Mouse (Mus musculus) limb, embryonic 14.5 days (tissue): ENCODE results near the gene Ifnab. TPM values are rescaled to one million over a fixed set of nuclear protein-coding genes. Genes with fewer than 3 reads are reported as not detected.

Source experiments
- ATAC-seq: fragments of 200-750 bp; cut with Nextera tagmentation; 2 replicates; pipeline ENCODE4 v1.8.0; 2017; ENCODE audit warnings: low read depth, moderate number of reproducible peaks, moderate TSS enrichment; ENCODE audit not compliant: low FRiP score
- DNase-seq: peaks from one replicate; pipeline ENCODE4 v3.0.0-alpha.2; 2015; ENCODE audit warnings: low spot score
- H3K27ac ChIP-seq: fragments of 300-500 bp; sonication (generic); replicated peaks from 2 replicates; pipeline ENCODE4 v1.5.1; 2014; ENCODE audit warnings: low read depth, mild to moderate bottlenecking, low read length, moderate library complexity, mixed read lengths
- H3K27me3 ChIP-seq: fragments of 300-500 bp; sonication (generic); 2 replicates; pipeline ENCODE4 v1.6.1; 2014; ENCODE audit warnings: low read length, mixed read lengths; ENCODE audit not compliant: control insufficient read depth, insufficient read depth
- H3K36me3 ChIP-seq: fragments of 300-500 bp; sonication (generic); 2 replicates; pipeline ENCODE4 v1.6.1; 2014; ENCODE audit warnings: mild to moderate bottlenecking, low read length, moderate library complexity, mixed read lengths; ENCODE audit not compliant: control insufficient read depth, insufficient read depth
- H3K4me1 ChIP-seq: fragments of 300-500 bp; sonication (generic); 2 replicates; pipeline ENCODE4 v1.6.1; 2014; ENCODE audit warnings: antibody characterized with exemption, low read length, mixed read lengths; ENCODE audit not compliant: control insufficient read depth, insufficient read depth
- H3K4me2 ChIP-seq: fragments of 300-500 bp; sonication (generic); replicated peaks from 2 replicates; pipeline ENCODE4 v1.6.1; 2014; ENCODE audit warnings: low read depth, mild to moderate bottlenecking, low read length, moderate library complexity; ENCODE audit not compliant: severe bottlenecking
- H3K4me3 ChIP-seq: fragments of 300-500 bp; sonication (generic); replicated peaks from 2 replicates; pipeline ENCODE4 v1.5.1; 2014; ENCODE audit warnings: low read length
- H3K9ac ChIP-seq: fragments of 300-500 bp; sonication (generic); 2 replicates; pipeline ENCODE4 v1.6.1; 2014; ENCODE audit warnings: mild to moderate bottlenecking, low read depth, low read length, moderate library complexity; ENCODE audit not compliant: severe bottlenecking
- H3K9me3 ChIP-seq: fragments of 300-500 bp; sonication (generic); 2 replicates; pipeline ENCODE4 v1.6.1; 2016; ENCODE audit warnings: low read length; ENCODE audit not compliant: control insufficient read depth
- POLR2A ChIP-seq: fragments of 200-500 bp; IDR thresholded peaks from 2 replicates; pipeline ENCODE4 v1.8.0; 2012; ENCODE audit warnings: inconsistent platforms, mild to moderate bottlenecking, moderate library complexity, borderline replicate concordance; ENCODE audit not compliant: insufficient read depth, insufficient read length; ENCODE audit errors: extremely low read depth
- WGBS: fragments of 180-500 bp; shearing (Covaris S2); extraction: QIAGEN DNeasy Blood & Tissue Kit; methylation state at CpG from one replicate; pipeline ENCODE4 v1.1.7; 2014; 5-methylcytosine and 5-hydroxymethylcytosine counted together
- polyA plus RNA-seq, 2 experiments: library from polyadenylated mRNA; depleted of rRNA in 1 of 2; stranded (reverse) in 1 of 2; unstranded in 1 of 2; fragments of >200 nt; fragmentation: Nextera tagmentation in 1 of 2; extraction: Ambion mirVana in 1 of 2; gene quantifications; 2 replicates each; pipeline versions ENCODE4 v1.2.1 to v1.2.3; 2012 to 2014

Ifnab gene
- polyA plus RNA-seq, 2 experiments, result not detected

- Histone ChIP-seq H3K9me3 (no peaks in the 10 kb centered on the region), H3K27ac (no peak overlapping the region), H3K4me2 (no peak overlapping the region), H3K36me3 (no peaks in the 10 kb centered on the region), H3K9ac (no peak overlapping the region), H3K4me3 (no peak overlapping the region), H3K27me3 (no peaks in the 10 kb centered on the region), H3K4me1 (no peaks in the 10 kb centered on the region)
- ATAC-seq (no peak), DNase-seq (peak; percentile 62)
- 44% methylated on average over 8 of the region's 8 CpGs for WGBS
- TF ChIP-seq POLR2A, result no peak
These were observed 10.8 kb downstream of the Ifnab start for GRCm38 (mm10) chr4:88680362-88680761.

- no peak for TF ChIP-seq POLR2A
- DNase-seq (no peak), ATAC-seq (no peak)
- Histone ChIP-seq H3K9me3 (no peaks in the 10 kb centered on the region), H3K36me3 (no peaks in the 10 kb centered on the region), H3K4me1 (no peaks in the 10 kb centered on the region), H3K4me3 (no peak within 1 kb of the TSS), H3K9ac (no peak within 1 kb of the TSS), H3K4me2 (no peak within 1 kb of the TSS), H3K27me3 (no peaks in the 10 kb centered on the region), H3K27ac (no peak within 1 kb of the TSS)
- WGBS, result 72% methylated on average over 1 of the region's 1 CpGs
These were observed 14.3 kb downstream of the Ifnab start, which contains the start of gene Ifna16 for GRCm38 (mm10) chr4:88676824-88677223. Ifna16 (minus strand) TSS chr4:88676924.

GRCm38 (mm10) chr4:88655461-88655860, 35.7 kb downstream of the Ifnab start:
- Histone ChIP-seq H3K4me2 (no peak overlapping the region), H3K4me1 (no peaks in the 10 kb centered on the region), H3K27ac (no peak overlapping the region), H3K36me3 (no peaks in the 10 kb centered on the region), H3K9me3 (no peaks in the 10 kb centered on the region), H3K9ac (no peak overlapping the region), H3K27me3 (no peaks in the 10 kb centered on the region), H3K4me3 (no peak overlapping the region)
- TF ChIP-seq POLR2A, result no peak
- no peak for ATAC-seq
- DNase-seq, result no peak
- WGBS, result 55% methylated on average over 1 of the region's 1 CpGs

- DNase-seq (no peak), ATAC-seq (no peak)
- no peak overlapping the region for H3K9ac ChIP-seq
- no peak overlapping the region for H3K4me2 ChIP-seq
- 79% methylated on average over 3 of the region's 3 CpGs for WGBS
- TF ChIP-seq POLR2A, result no peak
- H3K9me3 ChIP-seq, result no peaks in the 10 kb centered on the region
- no peak overlapping the region for H3K4me3 ChIP-seq
- no peaks in the 10 kb centered on the region for H3K27me3 ChIP-seq
- no peaks in the 10 kb centered on the region for H3K36me3 ChIP-seq
- H3K27ac ChIP-seq, result no peak overlapping the region
- H3K4me1 ChIP-seq, result no peaks in the 10 kb centered on the region
These were observed 37.5 kb downstream of the Ifnab start for GRCm38 (mm10) chr4:88653644-88654043.

- Histone ChIP-seq H3K4me3 (no peak within 1 kb of the TSS), H3K27ac (no peak within 1 kb of the TSS), H3K4me1 (no peaks in the 10 kb centered on the region), H3K27me3 (no peaks in the 10 kb centered on the region), H3K4me2 (no peak within 1 kb of the TSS), H3K36me3 (no peaks in the 10 kb centered on the region), H3K9me3 (no peaks in the 10 kb centered on the region), H3K9ac (no peak within 1 kb of the TSS)
- DNase-seq (no peak), ATAC-seq (no peak)
- no peak for TF ChIP-seq POLR2A
- 61% methylated on average over 2 of the region's 2 CpGs for WGBS
These were observed 46.8 kb downstream of the Ifnab start, which contains the start of gene Ifna13 for GRCm38 (mm10) chr4:88644359-88644758. Ifna13 (minus strand) TSS chr4:88644459.

- Histone ChIP-seq H3K4me2 (no peak overlapping the region), H3K27ac (no peak overlapping the region), H3K36me3 (no peaks in the 10 kb centered on the region), H3K4me3 (no peak overlapping the region), H3K4me1 (no peaks in the 10 kb centered on the region), H3K27me3 (no peaks in the 10 kb centered on the region), H3K9me3 (no peaks in the 10 kb centered on the region), H3K9ac (no peak overlapping the region)
- 18% methylated on average over 2 of the region's 2 CpGs for WGBS
- TF ChIP-seq POLR2A, result no peak
- DNase-seq (no peak), ATAC-seq (no peak)
These were observed 48.6 kb downstream of the Ifnab start for GRCm38 (mm10) chr4:88642526-88642925.
